Mouse (Mus musculus): ENCODE data around the gene Usp49. TPM values are rescaled to one million over a fixed set of nuclear protein-coding genes. Genes with fewer than 3 reads are reported as not detected.
"Not testable (repeated sequence)": the region's sequence is repeated elsewhere in the genome, so short reads cannot be mapped to it uniquely, and the experiment has no call there.

Gene Usp49
- 10 to 100 TPM; 12.2 to 13.1 TPM for total RNA-seq (2021)
- long read RNA-seq, experiment 1, partial matches to known transcripts: 0 of 1 reads
- long read RNA-seq, experiment 1, other reads (novel, unspliced or antisense): 1 of 1 reads
- long read RNA-seq, experiment 2, partial matches to known transcripts: 0 of 2 reads
- long read RNA-seq, experiment 2, other reads (novel, unspliced or antisense): 2 of 2 reads

DNA sequence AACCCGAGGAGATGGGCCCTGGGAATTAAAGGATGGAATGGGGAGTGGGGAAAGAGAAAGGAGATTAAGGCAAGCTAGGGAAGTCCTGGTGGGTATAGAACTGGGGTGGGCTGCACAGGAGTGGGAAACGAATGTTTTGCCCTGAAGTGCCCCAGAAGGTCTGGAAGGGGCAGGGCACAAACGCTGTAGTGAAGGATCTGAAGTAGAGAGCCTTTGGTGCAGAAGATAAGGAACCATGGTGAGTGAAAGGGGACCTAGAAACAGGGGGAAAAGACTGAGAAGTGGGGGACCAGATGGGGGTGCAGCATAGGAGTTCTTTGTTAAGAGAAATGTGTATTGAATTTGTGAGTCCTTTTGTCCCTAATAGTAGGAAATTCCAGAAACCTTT, at the start of gene Usp49:
Gene Usp49, plus strand, starts transcription at position 13 of the 388 bp plus-strand sequence.
- no peak for DNase-seq (ENCODE audit: low spot score in 2 of 2)

DNA sequence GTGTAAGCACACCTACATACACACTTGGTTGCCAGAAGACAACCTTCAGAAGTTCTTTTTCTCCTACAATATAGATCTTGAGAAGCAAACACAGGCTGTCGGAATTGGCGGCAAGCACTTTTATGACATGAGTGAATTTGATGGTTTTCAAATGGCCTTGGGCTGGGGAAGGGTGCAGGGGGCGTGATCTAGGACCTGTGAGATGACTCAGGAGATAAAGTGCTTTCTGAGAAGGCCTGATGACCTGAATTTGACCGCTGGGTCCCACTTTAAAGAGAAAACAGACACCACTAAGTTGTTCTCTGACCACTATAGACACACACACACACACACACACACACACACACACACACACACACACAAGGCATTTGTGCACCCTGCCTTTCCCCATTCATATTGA, 49.5 kb upstream of the Usp49 start:
- DNase-seq (ENCODE audit: low spot score in 2 of 2): no peak

GRCm38 (mm10) chr17:47588517-47588916, 42.0 kb upstream of the Usp49 start:
- DNase-seq (ENCODE audit: low spot score in 2 of 2): no peak

DNA sequence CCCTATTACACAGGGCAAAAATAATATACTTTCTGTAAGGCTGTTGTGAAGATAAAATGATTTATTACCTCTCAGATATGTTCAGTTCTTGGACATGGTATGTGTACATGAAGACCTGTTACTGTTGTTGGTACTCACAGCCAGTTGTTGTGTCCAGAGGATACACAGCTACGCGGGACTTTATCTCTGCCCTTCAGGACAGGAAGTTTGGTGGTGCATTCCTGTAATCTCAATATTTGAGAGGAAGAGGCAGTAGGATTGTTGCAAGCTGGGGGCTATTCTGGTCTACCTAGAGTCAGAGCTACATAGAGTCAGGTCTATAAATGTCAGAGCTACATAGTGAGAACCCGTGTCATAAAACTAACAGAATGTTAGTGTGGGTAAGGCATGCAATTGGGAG, 39.4 kb upstream of the Usp49 start:
- no peak for DNase-seq (ENCODE audit: low spot score in 2 of 2)

- DNase-seq (ENCODE audit: low spot score in 2 of 2): peak; percentile 82 to 91
Measured at GRCm38 (mm10) chr17:47593215-47593853, 37.2 kb upstream of the Usp49 start.

DNA sequence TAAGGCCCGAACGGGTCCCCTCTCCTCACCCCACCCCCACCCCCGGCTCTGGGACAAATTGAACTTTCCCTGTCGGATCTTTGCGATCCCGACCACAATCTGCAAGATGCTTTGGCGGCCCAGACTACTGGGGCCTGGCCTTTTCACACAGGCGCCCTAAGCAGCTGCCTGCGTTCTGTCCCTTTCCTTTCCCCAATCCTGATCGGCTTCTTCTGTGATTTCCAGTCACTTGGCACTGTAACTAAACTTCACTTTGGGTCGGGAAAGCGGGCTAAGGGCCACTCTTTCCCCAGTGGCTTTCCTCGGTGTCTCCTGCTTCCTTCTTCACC, 36.7 kb upstream of the Usp49 start:
- no peak for DNase-seq (ENCODE audit: low spot score in 2 of 2)

DNA sequence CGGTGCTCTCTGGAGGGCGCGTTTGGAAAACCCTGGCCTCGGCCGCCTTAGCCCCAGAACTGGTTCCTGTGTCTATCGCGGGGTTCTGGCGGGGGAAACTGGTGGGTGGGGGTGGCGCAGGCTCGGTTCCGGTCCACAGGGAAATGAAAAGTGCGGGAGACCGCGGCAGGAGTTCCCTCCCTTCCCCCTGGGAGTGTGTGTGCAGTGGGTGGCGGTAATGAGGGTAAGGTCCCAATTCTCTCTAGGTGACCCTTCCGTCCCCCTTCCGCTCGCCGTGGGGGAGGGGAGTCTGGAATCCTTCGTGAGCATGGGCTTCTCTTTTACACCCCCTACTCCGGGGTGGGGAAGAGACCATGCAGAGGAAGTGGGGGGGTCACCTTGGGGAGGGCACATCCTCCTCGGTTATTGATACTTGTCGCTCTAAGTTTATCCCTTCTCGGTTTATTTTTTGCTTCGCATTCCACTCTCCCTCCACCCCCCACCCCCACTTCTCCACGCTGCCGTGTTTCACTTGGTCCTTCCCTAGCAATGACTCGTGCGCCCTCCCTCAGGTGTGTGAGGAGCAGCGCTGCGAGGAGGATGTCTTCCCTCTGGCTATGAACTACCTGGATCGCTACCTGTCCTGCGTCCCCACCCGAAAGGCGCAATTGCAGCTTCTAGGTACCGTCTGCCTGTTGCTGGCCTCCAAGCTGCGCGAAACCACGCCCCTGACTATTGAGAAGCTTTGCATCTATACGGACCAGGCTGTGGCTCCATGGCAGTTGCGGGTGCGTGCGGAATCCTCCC, 36.1 kb upstream of the Usp49 start:
- DNase-seq (ENCODE audit: low spot score in 2 of 2): no peak

- DNase-seq (ENCODE audit: low spot score in 2 of 2): no peak
Measured at GRCm38 (mm10) chr17:47594969-47595247, 35.6 kb upstream of the Usp49 start.

DNA sequence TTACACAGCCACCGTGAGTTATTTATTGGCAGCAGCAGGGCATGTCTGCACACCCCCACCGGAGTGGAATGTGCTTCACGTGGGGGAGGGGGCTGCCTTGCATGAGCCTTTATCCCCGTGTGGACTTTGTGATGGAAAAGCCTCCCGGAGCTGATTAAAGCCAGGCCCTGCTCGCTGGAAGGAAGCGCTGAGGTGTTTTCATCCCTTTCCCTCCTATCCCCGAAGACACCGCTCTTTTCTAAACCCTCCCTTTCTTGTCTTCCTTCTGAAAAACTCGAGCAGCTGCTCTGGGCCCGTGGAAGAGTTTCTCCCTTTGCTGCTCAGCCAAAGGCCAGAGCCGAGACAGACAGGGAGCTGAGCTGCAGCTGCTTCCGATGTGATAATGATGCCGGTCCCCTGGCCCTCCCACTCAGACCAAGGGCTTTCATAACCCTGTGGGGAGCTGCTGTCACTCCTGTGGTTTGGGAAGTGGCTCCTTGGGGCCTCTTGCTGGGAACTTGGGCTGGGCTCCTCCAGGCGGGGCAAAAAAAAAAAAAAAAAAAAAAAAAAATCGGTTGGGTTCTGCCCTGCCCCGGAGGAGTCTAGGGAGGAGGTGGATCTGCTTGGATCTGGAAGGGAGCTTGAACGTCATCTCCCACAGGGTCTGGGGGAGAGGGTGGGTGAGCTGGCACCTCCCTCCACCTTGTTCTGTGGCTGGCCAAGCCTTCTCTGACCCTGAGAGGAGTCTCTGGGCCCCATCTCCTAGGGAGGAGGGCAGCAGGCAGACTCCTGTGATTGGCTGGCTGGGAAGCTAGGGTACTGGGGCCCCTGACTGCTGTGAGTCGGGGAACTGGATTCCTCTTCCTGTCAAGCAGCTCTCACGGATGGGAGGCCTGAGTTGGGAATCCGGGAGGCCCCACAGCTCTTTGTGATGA, 35.0 kb upstream of the Usp49 start:
- no peak for DNase-seq (ENCODE audit: low spot score in 2 of 2)

DNA sequence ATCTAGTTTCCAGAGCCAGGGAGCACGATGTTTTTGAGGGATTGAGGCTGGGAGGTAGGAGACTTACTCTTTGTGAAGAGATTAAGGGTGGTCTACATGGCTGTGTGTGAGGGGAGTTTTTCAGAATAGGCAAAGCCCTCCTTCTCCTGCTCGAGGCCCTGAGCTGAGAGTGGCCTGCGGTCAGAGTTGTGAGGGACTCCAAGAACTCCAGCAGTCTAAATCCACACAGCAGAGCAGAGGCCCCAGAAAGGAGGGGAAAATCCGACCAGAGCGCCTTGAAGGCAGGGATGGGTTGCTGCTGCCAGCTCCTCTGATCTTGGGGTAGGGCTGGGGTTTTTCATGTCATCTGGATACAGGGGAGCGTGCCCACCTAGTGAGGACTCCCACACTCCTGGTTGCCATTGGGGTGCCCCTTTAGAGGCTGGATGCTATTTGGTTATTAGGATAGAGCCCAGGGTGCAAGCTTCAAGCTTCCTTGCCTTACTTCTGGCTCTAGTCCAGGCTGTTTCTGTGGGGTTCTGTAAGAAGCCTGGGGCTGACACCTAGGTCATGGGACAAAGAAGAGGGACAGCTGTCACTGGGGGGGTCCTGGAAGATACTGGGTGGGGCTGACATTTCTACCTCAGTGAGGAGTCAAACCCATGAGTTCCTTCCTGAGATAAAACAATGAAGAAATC, 34.2 kb upstream of the Usp49 start:
- no peak for DNase-seq (ENCODE audit: low spot score in 2 of 2)

GRCm38 (mm10) chr17:47596839-47597164, 33.7 kb upstream of the Usp49 start:
- no peak for DNase-seq (ENCODE audit: low spot score in 2 of 2)

DNA sequence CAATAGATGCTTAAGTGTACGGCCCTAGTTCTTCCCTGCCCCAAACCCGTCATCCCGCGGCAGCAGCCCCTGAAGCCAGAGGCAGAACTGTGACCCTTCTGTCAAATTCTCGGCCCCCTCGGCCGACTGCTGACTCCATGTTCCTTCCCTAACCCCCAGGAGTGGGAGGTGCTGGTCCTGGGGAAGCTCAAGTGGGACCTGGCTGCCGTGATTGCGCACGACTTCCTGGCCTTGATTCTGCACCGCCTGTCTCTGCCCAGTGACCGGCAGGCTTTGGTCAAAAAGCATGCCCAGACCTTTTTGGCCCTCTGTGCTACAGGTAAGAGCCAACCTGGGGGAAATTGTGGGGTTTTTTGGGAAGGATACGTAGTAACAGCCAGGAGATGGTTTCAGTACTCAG, 33.2 kb upstream of the Usp49 start:
- DNase-seq (ENCODE audit: low spot score in 2 of 2): no peak

- no peak for DNase-seq (ENCODE audit: low spot score in 2 of 2)
Measured at GRCm38 (mm10) chr17:47597838-47598579, 32.5 kb upstream of the Usp49 start.

DNA sequence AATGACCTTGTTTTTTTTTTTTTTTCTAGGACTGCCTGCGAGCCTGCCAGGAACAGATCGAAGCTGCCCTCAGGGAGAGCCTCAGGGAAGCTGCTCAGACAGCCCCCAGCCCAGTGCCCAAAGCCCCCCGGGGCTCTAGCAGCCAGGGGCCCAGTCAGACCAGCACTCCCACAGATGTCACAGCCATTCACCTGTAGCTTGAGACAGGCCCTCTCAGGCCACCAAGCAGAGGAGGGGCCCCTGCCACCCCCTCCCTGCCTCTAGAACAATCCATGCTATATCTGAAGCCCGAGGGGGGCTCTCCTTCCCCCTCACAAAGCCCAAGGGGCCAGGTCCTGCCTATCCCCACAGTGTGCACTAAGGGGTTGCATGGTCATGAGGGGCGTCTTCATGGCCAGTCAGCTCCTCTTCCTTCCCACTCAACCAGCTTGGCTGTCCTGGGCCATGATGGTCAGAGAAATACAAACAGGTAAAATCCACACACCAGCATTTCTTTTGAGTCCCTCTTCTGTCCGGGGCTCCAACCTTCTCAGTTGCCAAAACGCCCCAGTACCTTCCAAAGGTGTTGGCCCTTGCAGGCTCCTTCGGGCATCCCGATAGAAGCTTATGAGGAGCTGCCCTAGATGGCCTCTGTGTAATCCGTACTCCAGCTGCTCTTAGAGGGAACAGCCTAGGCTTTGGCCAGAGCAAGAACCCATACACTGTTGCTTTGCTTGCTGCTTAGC, 31.7 kb upstream of the Usp49 start:
- DNase-seq (ENCODE audit: low spot score in 2 of 2): not testable (repeated sequence)

- DNase-seq (ENCODE audit: low spot score in 2 of 2): no peak
Measured at GRCm38 (mm10) chr17:47599511-47600297, 30.8 kb upstream of the Usp49 start.

DNA sequence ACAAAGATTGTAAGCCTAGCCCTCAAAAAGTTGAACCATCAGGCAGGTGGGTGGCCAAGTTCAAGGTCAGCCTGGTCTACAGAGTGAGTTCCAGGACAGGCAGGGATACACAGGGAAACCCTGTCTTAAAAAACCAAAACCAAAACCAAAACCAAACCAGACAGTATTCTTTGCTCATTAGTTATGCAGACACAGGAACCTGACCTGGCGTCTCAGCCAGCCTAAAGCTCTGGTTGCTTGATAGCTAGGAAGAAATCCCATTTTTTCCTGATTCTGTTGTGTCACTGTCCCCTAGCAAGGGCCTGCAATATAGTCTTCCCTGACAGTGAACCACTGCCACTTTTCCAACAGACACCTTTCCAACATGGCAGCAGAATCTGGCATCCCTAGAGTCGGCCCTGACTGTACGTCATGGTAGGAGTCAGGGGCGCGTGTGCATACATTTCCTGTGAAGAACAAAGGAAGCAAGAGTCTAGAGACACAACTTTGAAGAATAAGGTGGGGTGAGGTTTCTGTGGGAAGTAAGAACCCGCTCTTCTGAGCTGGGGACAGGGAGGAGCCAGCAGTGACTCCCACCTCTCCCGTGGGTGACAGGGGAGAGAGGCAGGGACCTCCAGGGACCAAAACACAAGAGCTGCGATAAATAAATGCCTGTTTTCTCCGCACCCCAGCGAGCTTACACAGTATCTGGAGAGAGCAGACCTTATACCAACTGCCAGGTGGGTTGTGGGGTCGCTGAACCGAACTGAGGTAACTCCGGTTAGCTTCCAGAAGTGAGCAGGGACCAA, 29.7 kb upstream of the Usp49 start:
- DNase-seq (ENCODE audit: low spot score in 2 of 2): no peak

DNA sequence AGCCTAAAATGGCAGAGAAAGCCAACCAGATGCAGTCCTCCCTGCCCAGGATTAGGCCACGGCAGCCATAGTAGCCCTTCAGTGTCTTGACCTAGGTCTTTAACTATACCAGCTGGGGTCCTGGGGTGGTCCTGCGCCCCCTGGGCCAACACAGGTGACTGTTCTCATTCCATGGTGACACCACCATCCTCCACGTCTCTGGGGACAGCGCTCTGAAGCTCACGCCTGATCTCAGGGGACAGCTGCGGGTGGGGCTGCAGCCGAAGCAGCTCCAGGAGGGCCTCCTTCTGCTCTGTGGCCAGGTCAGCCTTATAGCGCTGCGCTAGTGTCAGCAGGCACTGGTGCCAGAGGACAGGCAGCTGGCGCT, 29.1 kb upstream of the Usp49 start:
- DNase-seq (ENCODE audit: low spot score in 2 of 2): no peak

GRCm38 (mm10) chr17:47602289-47602688, 28.2 kb upstream of the Usp49 start:
- DNase-seq (ENCODE audit: low spot score in 2 of 2): no peak
